Mouse (Mus musculus): ENCODE results near the gene Phrf1. TPM values are rescaled to one million over a fixed set of nuclear protein-coding genes. Genes with fewer than 3 reads are reported as not detected.

Gene Phrf1
- polyA plus RNA-seq, 1 experiment from 2014 or later = 68.0 TPM

- Histone ChIP-seq H3K36me3 (ENCODE audit: control insufficient read depth, insufficient read depth, low read length) (no peaks in the 10 kb centered on the region), H3K4me2 (ENCODE audit: low read length) (no peak overlapping the region), H3K4me3 (ENCODE audit: low read depth, low read length) (no peak overlapping the region), H3K27ac (ENCODE audit: low read length) (no peak overlapping the region), H3K9me3 (replicated peaks; ENCODE audit: control insufficient read depth, low read length, poor library complexity, severe bottlenecking) (no peaks in the 10 kb centered on the region), H3K9ac (ENCODE audit: low read depth, low read length) (no peak overlapping the region), H3K4me1 (ENCODE audit: control insufficient read depth, insufficient read depth, low read length) (peaks cover 3% of the 10 kb centered on the region), H3K27me3 (ENCODE audit: control insufficient read depth, insufficient read depth, low read depth, low read length) (no peaks in the 10 kb centered on the region)
- 84% methylated on average over 3 of the region's 3 CpGs for WGBS
- no peak for ATAC-seq
Measured at GRCm38 (mm10) chr7:141270631-141271030, 42.0 kb downstream of the Phrf1 start.

- ATAC-seq = no peak
- Histone ChIP-seq H3K4me2 (ENCODE audit: low read length) (no peak overlapping the region), H3K9ac (ENCODE audit: low read depth, low read length) (no peak overlapping the region), H3K36me3 (ENCODE audit: control insufficient read depth, insufficient read depth, low read length) (no peaks in the 10 kb centered on the region), H3K4me3 (ENCODE audit: low read depth, low read length) (no peak overlapping the region), H3K9me3 (replicated peaks; ENCODE audit: control insufficient read depth, low read length, poor library complexity, severe bottlenecking) (no peaks in the 10 kb centered on the region), H3K27ac (ENCODE audit: low read length) (no peak overlapping the region), H3K4me1 (ENCODE audit: control insufficient read depth, insufficient read depth, low read length) (peaks cover 5% of the 10 kb centered on the region), H3K27me3 (ENCODE audit: control insufficient read depth, insufficient read depth, low read depth, low read length) (peaks cover 5% of the 10 kb centered on the region)
- WGBS = 89% methylated on average over 9 of the region's 9 CpGs
Measured at GRCm38 (mm10) chr7:141275356-141275755, 46.8 kb downstream of the Phrf1 start.

GRCm38 (mm10) chr7:141276546-141276945, 48.0 kb downstream of the Phrf1 start, which contains the start of gene Cdhr5:
Gene Cdhr5 (minus strand): TSS chr7:141276786.
- H3K4me3 ChIP-seq (ENCODE audit: low read depth, low read length) = no peak within 1 kb of the TSS
- peaks cover 5% of the 10 kb centered on the region for H3K27me3 ChIP-seq (ENCODE audit: control insufficient read depth, insufficient read depth, low read depth, low read length)
- H3K36me3 ChIP-seq (ENCODE audit: control insufficient read depth, insufficient read depth, low read length) = no peaks in the 10 kb centered on the region
- 82% methylated on average over 11 of the region's 11 CpGs for WGBS
- H3K9ac ChIP-seq (ENCODE audit: low read depth, low read length) = no peak within 1 kb of the TSS
- H3K4me1 ChIP-seq (ENCODE audit: control insufficient read depth, insufficient read depth, low read length) = peaks cover 5% of the 10 kb centered on the region
- no peaks in the 10 kb centered on the region for H3K9me3 ChIP-seq (replicated peaks; ENCODE audit: control insufficient read depth, low read length, poor library complexity, severe bottlenecking)
- no peak within 1 kb of the TSS for H3K4me2 ChIP-seq (ENCODE audit: low read length)
- ATAC-seq = no peak
- H3K27ac ChIP-seq (ENCODE audit: low read length) = no peak within 1 kb of the TSS

GRCm38 (mm10) chr7:141277701-141278678, 49.4 kb downstream of the Phrf1 start:
- H3K9ac ChIP-seq (ENCODE audit: low read depth, low read length) = peak overlapping the region; percentile 25; the same call in 1 of the 2 replicates
- 89% methylated on average over 11 of the region's 11 CpGs for WGBS
- no peaks in the 10 kb centered on the region for H3K36me3 ChIP-seq (ENCODE audit: control insufficient read depth, insufficient read depth, low read length)
- no peak overlapping the region; the same call in 1 of the 2 replicates for H3K4me3 ChIP-seq (ENCODE audit: low read depth, low read length)
- H3K4me1 ChIP-seq (ENCODE audit: control insufficient read depth, insufficient read depth, low read length) = peaks cover 5% of the 10 kb centered on the region
- ATAC-seq = no peak
- no peak overlapping the region for H3K27ac ChIP-seq (ENCODE audit: low read length)
- H3K4me2 ChIP-seq (ENCODE audit: low read length) = peak overlapping the region; percentile 97; the same call in 1 of the 2 replicates
- no peaks in the 10 kb centered on the region for H3K9me3 ChIP-seq (replicated peaks; ENCODE audit: control insufficient read depth, low read length, poor library complexity, severe bottlenecking)
- peaks cover 5% of the 10 kb centered on the region for H3K27me3 ChIP-seq (ENCODE audit: control insufficient read depth, insufficient read depth, low read depth, low read length)

GRCm38 (mm10) chr7:141278766-141279590, 50.4 kb downstream of the Phrf1 start, which contains the start of gene Sct:
Gene Sct (minus strand): TSS chr7:141279133.
- ATAC-seq = peak; percentile 82
- WGBS = 2% methylated on average over 44 of the region's 46 CpGs
- Histone ChIP-seq H3K9me3 (replicated peaks; ENCODE audit: control insufficient read depth, low read length, poor library complexity, severe bottlenecking) (no peaks in the 10 kb centered on the region), H3K36me3 (ENCODE audit: control insufficient read depth, insufficient read depth, low read length) (no peaks in the 10 kb centered on the region), H3K4me3 (ENCODE audit: low read depth, low read length) (peak within 1 kb of the TSS; percentile 56), H3K27ac (ENCODE audit: low read length) (0 out of 2 replicates have a peak within 1 kb of the TSS, but pooled peaks have one; percentile 11), H3K4me1 (ENCODE audit: control insufficient read depth, insufficient read depth, low read length) (peaks cover 5% of the 10 kb centered on the region), H3K9ac (ENCODE audit: low read depth, low read length) (peak within 1 kb of the TSS; percentile 74), H3K27me3 (ENCODE audit: control insufficient read depth, insufficient read depth, low read depth, low read length) (peaks cover 5% of the 10 kb centered on the region), H3K4me2 (ENCODE audit: low read length) (peak within 1 kb of the TSS; percentile 97)

GRCm38 (mm10) chr7:141281442-141281841, 52.9 kb downstream of the Phrf1 start:
- Histone ChIP-seq H3K4me1 (ENCODE audit: control insufficient read depth, insufficient read depth, low read length) (peaks cover 5% of the 10 kb centered on the region), H3K36me3 (ENCODE audit: control insufficient read depth, insufficient read depth, low read length) (no peaks in the 10 kb centered on the region), H3K27ac (ENCODE audit: low read length) (no peak overlapping the region), H3K4me2 (ENCODE audit: low read length) (no peak overlapping the region), H3K27me3 (ENCODE audit: control insufficient read depth, insufficient read depth, low read depth, low read length) (peaks cover 5% of the 10 kb centered on the region), H3K9ac (ENCODE audit: low read depth, low read length) (no peak overlapping the region), H3K9me3 (replicated peaks; ENCODE audit: control insufficient read depth, low read length, poor library complexity, severe bottlenecking) (no peaks in the 10 kb centered on the region), H3K4me3 (ENCODE audit: low read depth, low read length) (no peak overlapping the region)
- WGBS = 57% methylated on average over 6 of the region's 6 CpGs
- no peak for ATAC-seq

- Histone ChIP-seq H3K9ac (ENCODE audit: low read depth, low read length) (no peak overlapping the region), H3K27me3 (ENCODE audit: control insufficient read depth, insufficient read depth, low read depth, low read length) (peaks cover 5% of the 10 kb centered on the region), H3K36me3 (ENCODE audit: control insufficient read depth, insufficient read depth, low read length) (no peaks in the 10 kb centered on the region), H3K4me1 (ENCODE audit: control insufficient read depth, insufficient read depth, low read length) (peaks cover 5% of the 10 kb centered on the region), H3K9me3 (replicated peaks; ENCODE audit: control insufficient read depth, low read length, poor library complexity, severe bottlenecking) (no peaks in the 10 kb centered on the region), H3K4me3 (ENCODE audit: low read depth, low read length) (no peak overlapping the region), H3K27ac (ENCODE audit: low read length) (no peak overlapping the region), H3K4me2 (ENCODE audit: low read length) (no peak overlapping the region)
- 83% methylated on average over 4 of the region's 4 CpGs for WGBS
- ATAC-seq = no peak
Measured at GRCm38 (mm10) chr7:141282756-141283155, 54.2 kb downstream of the Phrf1 start.

- Histone ChIP-seq H3K27ac (ENCODE audit: low read length) (no peak overlapping the region), H3K9ac (ENCODE audit: low read depth, low read length) (no peak overlapping the region), H3K4me3 (ENCODE audit: low read depth, low read length) (no peak overlapping the region), H3K9me3 (replicated peaks; ENCODE audit: control insufficient read depth, low read length, poor library complexity, severe bottlenecking) (no peaks in the 10 kb centered on the region), H3K4me1 (ENCODE audit: control insufficient read depth, insufficient read depth, low read length) (peaks cover 4% of the 10 kb centered on the region), H3K27me3 (ENCODE audit: control insufficient read depth, insufficient read depth, low read depth, low read length) (peaks cover 11% of the 10 kb centered on the region), H3K4me2 (ENCODE audit: low read length) (no peak overlapping the region), H3K36me3 (ENCODE audit: control insufficient read depth, insufficient read depth, low read length) (no peaks in the 10 kb centered on the region)
- no peak for ATAC-seq
- WGBS = 85% methylated on average over 3 of the region's 3 CpGs
Measured at GRCm38 (mm10) chr7:141288042-141288441, 59.5 kb downstream of the Phrf1 start.
